Mouse (Mus musculus): ENCODE data around the gene Krtap1-4. TPM values are rescaled to one million over a fixed set of nuclear protein-coding genes. Genes with fewer than 3 reads are reported as not detected.

Krtap1-4 gene
- total and polyA plus RNA-seq, 3 experiments: not detected

- intact Hi-C loops (cut with DNase I): no loop called here
Measured at GRCm38 (mm10) chr11:99559366-99559765, 24.1 kb downstream of the Krtap1-4 start, which contains the start of gene Gm11939. Gm11939 (minus strand) TSS chr11:99559466.

GRCm38 (mm10) chr11:99557976-99558745 lies 25.3 kb downstream of the Krtap1-4 start:
- Histone ChIP-seq H3K79me2 (replicated peaks; ENCODE audit: control insufficient read depth, insufficient read depth, low read length) (no peaks in the 10 kb centered on the region), H3K36me3 (ENCODE audit: control insufficient read depth, insufficient read depth, low read length) (no peaks in the 10 kb centered on the region), H3K4me3 (no peak overlapping the region), H3K27ac (no peak overlapping the region), H3K27me3 (ENCODE audit: control insufficient read depth, insufficient read depth, low read length) (no peaks in the 10 kb centered on the region), H3K4me1 (ENCODE audit: control insufficient read depth, insufficient read depth, low read length) (no peaks in the 10 kb centered on the region), H3K9ac (ENCODE audit: low read depth, low read length) (no peak overlapping the region)
- intact Hi-C loops (cut with DNase I): no loop called here
- WGBS: 69% methylated on average over 3 of the region's 3 CpGs
- TF ChIP-seq CTCF (IDR thresholded peaks at IDR 0.05) (no peak), POLR2A (IDR thresholded peaks at IDR 0.05; ENCODE audit: insufficient read depth, low read depth, low read length) (no peak), EP300 (IDR thresholded peaks at IDR 0.05; ENCODE audit: insufficient read depth, low read depth, low read length) (no peak)
- DNase-seq: no peak

More at GRCm38 (mm10) chr11:99559366-99559765, 24.1 kb downstream of the Krtap1-4 start, which contains the start of gene Gm11939:
- TF ChIP-seq EP300 (IDR thresholded peaks at IDR 0.05; ENCODE audit: insufficient read depth, low read depth, low read length) (no peak), CTCF (IDR thresholded peaks at IDR 0.05) (no peak), POLR2A (IDR thresholded peaks at IDR 0.05; ENCODE audit: insufficient read depth, low read depth, low read length) (no peak)
- no peaks in the 10 kb centered on the region for H3K27me3 ChIP-seq (ENCODE audit: control insufficient read depth, insufficient read depth, low read length)
- no peak for DNase-seq
- H3K4me1 ChIP-seq (ENCODE audit: control insufficient read depth, insufficient read depth, low read length): no peaks in the 10 kb centered on the region
- H3K4me3 ChIP-seq: no peak within 1 kb of the TSS
- no peak within 1 kb of the TSS for H3K9ac ChIP-seq (ENCODE audit: low read depth, low read length)
- no peaks in the 10 kb centered on the region for H3K79me2 ChIP-seq (replicated peaks; ENCODE audit: control insufficient read depth, insufficient read depth, low read length)
- H3K36me3 ChIP-seq (ENCODE audit: control insufficient read depth, insufficient read depth, low read length): no peaks in the 10 kb centered on the region
- WGBS: 84% methylated on average over 9 of the region's 9 CpGs
- no peak within 1 kb of the TSS for H3K27ac ChIP-seq

- no peaks in the 10 kb centered on the region for H3K4me1 ChIP-seq (ENCODE audit: control insufficient read depth, insufficient read depth, low read length)
- no peaks in the 10 kb centered on the region for H3K27me3 ChIP-seq (ENCODE audit: control insufficient read depth, insufficient read depth, low read length)
- 78% methylated on average over 2 of the region's 2 CpGs for WGBS
- intact Hi-C loops (cut with DNase I): no loop called here
- no peaks in the 10 kb centered on the region for H3K36me3 ChIP-seq (ENCODE audit: control insufficient read depth, insufficient read depth, low read length)
- no peak for TF ChIP-seq POLR2A (IDR thresholded peaks at IDR 0.05; ENCODE audit: insufficient read depth, low read depth, low read length)
- no peak for TF ChIP-seq CTCF (IDR thresholded peaks at IDR 0.05)
- no peak for TF ChIP-seq EP300 (IDR thresholded peaks at IDR 0.05; ENCODE audit: insufficient read depth, low read depth, low read length)
- DNase-seq: no peak
- no peaks in the 10 kb centered on the region for H3K79me2 ChIP-seq (replicated peaks; ENCODE audit: control insufficient read depth, insufficient read depth, low read length)
- no peak within 1 kb of the TSS for H3K9ac ChIP-seq (ENCODE audit: low read depth, low read length)
- H3K27ac ChIP-seq: no peak within 1 kb of the TSS
- H3K4me3 ChIP-seq: no peak within 1 kb of the TSS
Measured at GRCm38 (mm10) chr11:99556753-99557152, 26.7 kb downstream of the Krtap1-4 start, which contains the start of gene Krtap3-2. Krtap3-2 (minus strand) TSS chr11:99556853.

- no peaks in the 10 kb centered on the region for H3K4me1 ChIP-seq (ENCODE audit: control insufficient read depth, insufficient read depth, low read length)
- no peak overlapping the region for H3K27ac ChIP-seq
- no peak overlapping the region for H3K9ac ChIP-seq (ENCODE audit: low read depth, low read length)
- intact Hi-C loops (cut with DNase I): no loop called here
- no peak overlapping the region for H3K4me3 ChIP-seq
- no peaks in the 10 kb centered on the region for H3K36me3 ChIP-seq (ENCODE audit: control insufficient read depth, insufficient read depth, low read length)
- no peaks in the 10 kb centered on the region for H3K27me3 ChIP-seq (ENCODE audit: control insufficient read depth, insufficient read depth, low read length)
- DNase-seq: no peak
- no peak for TF ChIP-seq POLR2A (IDR thresholded peaks at IDR 0.05; ENCODE audit: insufficient read depth, low read depth, low read length)
- no peak for TF ChIP-seq CTCF (IDR thresholded peaks at IDR 0.05)
- TF ChIP-seq EP300 (IDR thresholded peaks at IDR 0.05; ENCODE audit: insufficient read depth, low read depth, low read length): no peak
- WGBS: 84% methylated on average over 2 of the region's 2 CpGs
- no peaks in the 10 kb centered on the region for H3K79me2 ChIP-seq (replicated peaks; ENCODE audit: control insufficient read depth, insufficient read depth, low read length)
Measured at GRCm38 (mm10) chr11:99556195-99556594, 27.3 kb downstream of the Krtap1-4 start.

GRCm38 (mm10) chr11:99550765-99551164 lies 32.7 kb downstream of the Krtap1-4 start, which contains the start of gene Krtap3-3:
Krtap3-3 (minus strand) TSS chr11:99550865.
- WGBS: 57% methylated on average over 4 of the region's 4 CpGs
- no peak within 1 kb of the TSS for H3K9ac ChIP-seq (ENCODE audit: low read depth, low read length)
- no peak within 1 kb of the TSS for H3K27ac ChIP-seq
- no peak within 1 kb of the TSS for H3K4me3 ChIP-seq
- no peaks in the 10 kb centered on the region for H3K36me3 ChIP-seq (ENCODE audit: control insufficient read depth, insufficient read depth, low read length)
- DNase-seq: no peak
- TF ChIP-seq EP300 (IDR thresholded peaks at IDR 0.05; ENCODE audit: insufficient read depth, low read depth, low read length) (no peak), CTCF (IDR thresholded peaks at IDR 0.05) (no peak), POLR2A (IDR thresholded peaks at IDR 0.05; ENCODE audit: insufficient read depth, low read depth, low read length) (no peak)
- no peaks in the 10 kb centered on the region for H3K4me1 ChIP-seq (ENCODE audit: control insufficient read depth, insufficient read depth, low read length)
- H3K27me3 ChIP-seq (ENCODE audit: control insufficient read depth, insufficient read depth, low read length): no peaks in the 10 kb centered on the region
- intact Hi-C loops (cut with DNase I): no loop called here
- no peaks in the 10 kb centered on the region for H3K79me2 ChIP-seq (replicated peaks; ENCODE audit: control insufficient read depth, insufficient read depth, low read length)

- Histone ChIP-seq H3K79me2 (replicated peaks; ENCODE audit: control insufficient read depth, insufficient read depth, low read length) (no peaks in the 10 kb centered on the region), H3K36me3 (ENCODE audit: control insufficient read depth, insufficient read depth, low read length) (no peaks in the 10 kb centered on the region), H3K27ac (no peak overlapping the region), H3K9ac (ENCODE audit: low read depth, low read length) (no peak overlapping the region), H3K4me1 (ENCODE audit: control insufficient read depth, insufficient read depth, low read length) (no peaks in the 10 kb centered on the region), H3K27me3 (ENCODE audit: control insufficient read depth, insufficient read depth, low read length) (no peaks in the 10 kb centered on the region), H3K4me3 (no peak overlapping the region)
- no peak for TF ChIP-seq CTCF (IDR thresholded peaks at IDR 0.05)
- TF ChIP-seq POLR2A (IDR thresholded peaks at IDR 0.05; ENCODE audit: insufficient read depth, low read depth, low read length): no peak
- no peak for TF ChIP-seq EP300 (IDR thresholded peaks at IDR 0.05; ENCODE audit: insufficient read depth, low read depth, low read length)
- intact Hi-C loops (cut with DNase I): no loop called here
- no peak for DNase-seq
Measured at GRCm38 (mm10) chr11:99547892-99548291, 35.6 kb downstream of the Krtap1-4 start.
